Mouse (Mus musculus) activated CD4-positive, CD25-positive, alpha-beta regulatory T cell, adult 4 months (primary cell): ENCODE results near the gene Tdrd7. TPM values are rescaled to one million over a fixed set of nuclear protein-coding genes. Genes with fewer than 3 reads are reported as not detected.
A peak's percentile ranks its signal among the peaks of the same experiment; 100 is the strongest.

Experiments
- ATAC-seq: one replicate; pipeline ENCODE4 v1.8.0; 2017
- polyA plus RNA-seq, 2 experiments: library from polyadenylated mRNA; unstranded; fragments of 100-300 nt; shearing (Covaris generic); gene quantifications; one replicate each; pipeline ENCODE4 v1.2.1; 2017

Tdrd7 gene
- polyA plus RNA-seq, 2 experiments from 2014 or later: 0.61 to 3.5 TPM

- no peak for ATAC-seq
Observed at GRCm38 (mm10) chr4:45972951-45973350, 7.8 kb downstream of the Tdrd7 start.

DNA sequence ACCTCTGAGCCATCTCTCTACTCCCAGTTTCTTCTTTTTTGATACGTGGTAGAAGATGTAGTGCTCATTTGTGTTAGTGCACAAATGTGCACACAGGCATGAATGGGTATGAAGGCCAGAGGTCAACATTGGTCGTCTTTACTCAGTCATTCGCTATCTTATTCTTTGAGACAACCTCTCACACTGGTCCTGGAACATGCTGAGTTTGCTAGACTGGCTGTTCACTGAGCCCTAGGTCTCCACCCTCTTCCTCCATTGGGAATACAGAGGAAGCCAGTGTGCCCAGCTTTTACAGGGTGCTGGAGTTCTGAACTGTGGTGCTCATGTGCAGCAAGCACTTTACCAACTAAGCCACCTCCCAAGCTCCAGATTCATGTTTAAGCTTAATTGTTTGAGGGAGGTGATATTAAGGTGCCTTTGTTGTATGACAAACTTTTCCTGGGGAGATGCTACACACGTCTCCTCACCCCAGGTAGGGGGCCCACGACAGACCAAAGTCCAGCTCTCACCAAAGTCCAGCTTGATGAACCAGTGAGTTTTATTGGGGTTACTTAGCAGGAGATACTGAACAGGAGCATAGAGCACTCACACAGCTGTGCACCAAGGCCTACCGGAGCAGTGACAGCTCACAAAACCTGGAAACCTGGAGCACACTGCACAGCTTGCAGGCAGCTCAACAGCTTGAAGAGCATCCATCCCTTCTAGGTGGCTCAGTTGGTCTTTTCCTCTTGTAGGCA is 12.0 kb downstream of the Tdrd7 start:
- no peak for ATAC-seq

DNA sequence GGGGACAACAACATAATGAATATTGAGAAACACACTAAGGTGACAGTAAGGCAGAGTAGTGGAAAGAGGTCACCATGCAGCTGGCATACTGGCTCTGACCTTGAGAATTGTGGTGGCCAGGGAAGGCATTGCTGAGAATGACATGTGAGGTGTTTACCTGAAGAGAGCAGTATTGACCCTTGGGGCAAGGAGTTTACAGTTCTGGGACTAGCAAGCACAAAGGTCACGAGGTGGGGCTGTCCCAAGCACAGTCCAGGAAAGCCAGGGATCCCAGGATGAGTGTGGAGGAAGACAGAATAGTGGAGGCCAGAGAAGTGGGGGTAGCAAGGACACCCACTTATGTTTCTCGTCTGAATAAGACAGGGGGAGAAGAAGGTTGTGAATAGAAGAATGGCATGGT is 14.8 kb downstream of the Tdrd7 start:
- ATAC-seq: no peak

- no peak for ATAC-seq
Observed at GRCm38 (mm10) chr4:45981054-45981453, 15.9 kb downstream of the Tdrd7 start.

- ATAC-seq: no peak
Observed at GRCm38 (mm10) chr4:45990427-45991135, 25.4 kb downstream of the Tdrd7 start.

DNA sequence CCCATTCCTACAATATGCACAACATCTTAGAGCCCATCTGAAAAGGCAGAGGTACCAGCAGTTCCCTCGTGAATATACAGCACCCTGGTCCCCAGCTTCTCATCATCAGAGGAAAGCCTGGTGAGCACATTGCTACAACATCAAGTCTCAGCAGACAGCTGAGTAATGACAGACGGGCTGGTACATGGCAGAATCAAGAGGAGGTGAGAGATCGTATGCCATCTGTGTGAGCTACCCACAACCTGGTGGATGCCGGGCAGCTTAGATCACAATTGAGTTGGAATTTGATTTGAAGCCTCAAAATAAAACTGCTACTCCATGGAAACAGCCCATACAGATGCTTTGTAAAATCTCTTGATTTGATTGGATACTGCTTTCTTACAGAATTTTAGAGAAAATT is 33.4 kb downstream of the Tdrd7 start:
- ATAC-seq: no peak

DNA sequence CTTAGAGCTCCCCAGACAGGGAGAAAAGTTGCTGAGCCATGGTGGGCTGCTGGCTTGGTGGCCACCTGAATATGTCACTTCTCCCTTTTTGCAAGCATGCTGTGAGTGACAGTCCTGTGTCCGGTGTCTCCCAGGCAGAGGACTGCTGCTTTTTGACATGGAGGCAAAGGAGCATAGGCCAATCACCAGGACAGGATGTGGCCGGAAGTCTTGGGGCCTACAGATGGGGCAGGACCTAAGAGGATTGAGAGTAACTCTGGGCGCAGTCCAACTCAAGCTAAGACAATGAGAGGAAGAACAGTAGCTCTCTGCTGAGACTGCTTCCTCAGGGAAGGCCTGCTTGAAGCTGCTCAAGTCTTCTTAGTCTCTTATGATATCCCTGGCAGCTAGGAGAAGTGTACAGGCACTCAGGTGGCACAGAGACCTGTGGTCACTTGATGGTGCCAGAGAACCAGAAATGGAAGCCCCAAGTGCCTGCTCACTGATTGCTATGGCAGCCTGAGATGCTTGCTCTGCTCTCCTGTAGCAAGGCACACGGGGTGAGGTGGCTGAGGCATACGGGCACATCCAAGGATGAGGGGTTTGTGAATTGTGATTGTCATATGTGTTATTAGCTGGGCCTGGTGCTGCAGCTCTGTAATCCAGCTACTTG is 43.1 kb downstream of the Tdrd7 start:
- ATAC-seq: no peak

GRCm38 (mm10) chr4:46011698-46012097 is 46.6 kb downstream of the Tdrd7 start:
- ATAC-seq: no peak

DNA sequence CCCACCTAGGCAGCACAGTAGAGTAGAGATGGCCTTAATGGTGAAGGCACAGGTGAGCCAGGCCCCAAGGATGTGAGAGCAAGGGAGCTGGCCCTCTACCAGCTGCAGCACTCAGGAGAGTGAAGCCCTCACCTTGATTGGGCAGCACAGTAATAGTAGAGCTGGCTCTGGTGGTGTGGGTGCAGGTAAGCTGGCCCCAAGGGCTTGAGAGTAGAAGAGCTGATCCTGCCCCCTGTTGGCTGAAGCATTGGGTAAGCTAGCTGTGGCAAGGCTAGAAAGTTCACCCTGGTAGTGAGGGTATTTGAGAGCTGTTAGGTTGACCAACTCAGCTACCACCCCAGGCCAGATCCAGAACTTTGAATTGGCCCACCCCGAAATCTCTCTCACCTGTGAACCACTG is 50.5 kb downstream of the Tdrd7 start:
- no peak for ATAC-seq

DNA sequence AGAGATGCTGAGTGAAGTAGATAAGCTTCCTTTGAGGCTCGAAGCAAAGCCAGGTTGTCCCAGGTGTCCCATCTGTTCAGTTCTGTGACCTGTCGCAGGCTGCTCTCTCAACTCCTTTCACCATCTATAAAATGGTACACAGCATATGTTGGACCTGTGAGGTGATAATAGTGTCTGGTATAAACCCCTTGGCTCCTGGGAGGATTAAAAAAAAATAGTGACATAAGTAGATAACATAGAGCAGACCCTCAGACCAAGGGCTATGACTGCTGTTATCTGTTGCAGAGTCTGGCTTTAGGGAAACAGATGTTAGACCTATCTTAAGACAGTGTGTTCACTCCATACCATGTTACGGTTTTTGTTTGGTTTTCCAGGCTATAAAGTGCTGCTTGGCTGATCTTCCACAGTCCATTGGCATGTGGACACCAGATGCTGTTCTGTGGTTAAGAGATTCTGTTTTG is 57.9 kb downstream of the Tdrd7 start:
- ATAC-seq: no peak

DNA sequence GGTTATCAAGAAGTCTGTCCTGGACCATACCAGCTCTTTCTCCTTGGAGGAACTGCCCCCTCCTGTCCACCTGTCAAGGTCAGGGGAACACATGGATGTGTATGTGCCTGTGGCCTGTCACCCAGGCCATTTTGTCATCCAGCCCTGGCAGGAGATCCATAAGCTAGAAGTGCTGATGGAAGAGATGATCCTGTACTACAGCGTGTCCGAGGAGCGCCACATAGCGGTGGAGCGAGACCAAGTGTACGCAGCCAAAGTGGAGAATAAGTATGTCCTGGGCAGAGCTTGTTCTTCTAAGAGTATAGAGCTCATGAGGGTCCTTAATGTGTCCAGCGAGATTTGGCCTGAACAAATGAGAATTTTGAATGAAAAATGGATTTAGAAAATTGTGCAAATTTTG is 60.8 kb downstream of the Tdrd7 start:
- ATAC-seq: no peak

- ATAC-seq: no peak
Observed at GRCm38 (mm10) chr4:46028224-46028623, 63.1 kb downstream of the Tdrd7 start.

DNA sequence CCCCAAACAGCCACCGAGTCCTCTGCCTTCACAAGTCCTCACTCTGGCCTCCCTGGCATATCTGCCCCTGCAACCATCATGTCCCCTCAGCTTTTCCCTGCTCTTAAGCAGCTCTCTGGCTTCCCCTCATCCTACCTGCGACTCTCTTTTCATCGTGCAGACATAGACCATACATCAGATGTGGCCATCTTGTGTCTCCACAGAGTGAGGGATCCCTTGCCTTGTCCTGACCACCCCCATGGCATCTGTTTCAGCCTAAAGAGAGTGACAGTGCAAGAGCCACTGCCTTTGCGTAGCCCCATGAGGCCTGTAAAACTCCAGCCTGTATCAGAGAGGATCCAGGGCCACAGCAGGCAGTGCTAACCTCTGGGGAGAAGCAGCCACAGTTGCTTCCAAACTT is 63.6 kb downstream of the Tdrd7 start:
- no peak for ATAC-seq

GRCm38 (mm10) chr4:46029552-46029951 is 64.4 kb downstream of the Tdrd7 start:
- no peak for ATAC-seq

GRCm38 (mm10) chr4:46032448-46032847 is 67.3 kb downstream of the Tdrd7 start:
- no peak for ATAC-seq

DNA sequence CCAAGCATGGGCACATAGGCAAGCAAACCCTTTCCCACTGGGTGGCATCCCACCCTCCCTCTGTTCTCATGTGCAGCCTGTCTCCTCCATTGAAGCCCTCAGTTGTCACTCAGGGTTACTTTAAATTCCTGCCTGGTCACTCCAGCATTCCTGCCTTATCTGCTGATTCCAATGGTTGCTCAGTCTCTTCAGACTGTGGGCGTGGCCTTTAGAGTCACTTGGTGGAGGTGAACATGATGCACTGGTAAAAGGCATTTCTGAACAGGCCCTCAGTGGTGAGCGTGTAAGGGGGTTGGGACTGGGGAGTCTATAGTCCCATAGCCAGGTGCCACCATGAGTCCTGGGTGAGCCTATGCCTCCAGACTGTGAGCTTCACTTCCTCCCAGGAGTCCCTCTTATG is 68.1 kb downstream of the Tdrd7 start:
- ATAC-seq: no peak

- ATAC-seq: no peak
Observed at GRCm38 (mm10) chr4:46038591-46038891, 73.4 kb downstream of the Tdrd7 start.

DNA sequence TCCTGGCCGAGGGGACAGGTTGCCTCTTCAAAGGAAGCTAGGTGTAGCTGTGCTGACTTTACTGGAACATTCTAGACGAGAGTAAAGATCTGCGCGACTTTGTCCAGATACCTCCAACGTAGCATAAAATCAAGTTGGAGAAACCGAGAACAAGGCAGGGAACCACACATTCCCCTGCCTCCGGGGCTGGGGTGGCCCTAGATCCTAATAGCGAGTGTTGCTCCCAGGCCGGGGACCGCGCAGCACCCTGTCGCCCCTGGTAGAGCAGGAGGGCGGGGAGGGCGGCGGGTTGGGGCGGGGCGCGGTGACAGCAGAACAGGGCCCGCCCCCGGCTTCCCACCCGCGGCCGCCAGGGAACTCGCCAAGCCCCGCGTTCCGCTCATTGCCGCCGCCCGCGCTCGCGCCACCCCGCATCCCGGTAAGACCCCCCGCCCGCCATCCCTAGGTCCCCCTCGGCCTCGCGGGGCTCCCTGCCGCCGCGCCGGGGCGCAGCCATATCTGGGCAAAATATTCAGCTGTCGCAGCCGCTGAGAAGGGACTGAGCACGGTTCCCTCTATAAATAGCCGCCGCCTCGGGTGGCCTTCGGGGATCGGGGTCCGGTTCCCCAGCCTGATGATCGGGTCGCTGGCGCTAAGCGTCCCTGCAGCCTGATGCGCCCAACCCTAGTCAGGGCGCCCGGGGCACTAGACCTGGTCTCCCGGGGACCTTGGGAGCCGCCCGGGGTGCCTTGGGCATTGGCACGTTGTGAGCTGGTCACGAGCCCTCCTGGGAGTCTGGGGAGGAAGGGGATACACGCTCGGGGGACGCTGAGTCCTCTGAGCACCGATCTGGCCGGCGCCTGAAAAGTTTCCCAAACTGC is 74.0 kb downstream of the Tdrd7 start, which contains the start of gene Tmod1:
Gene Tmod1, plus strand, starts transcription at position 44 of the 860 bp plus-strand sequence.
- peak; percentile 51 for ATAC-seq

GRCm38 (mm10) chr4:46039899-46040298 is 74.8 kb downstream of the Tdrd7 start:
- no peak for ATAC-seq

GRCm38 (mm10) chr4:46040594-46041192 is 75.6 kb downstream of the Tdrd7 start:
- peak; percentile 67 for ATAC-seq

- no peak for ATAC-seq
Observed at GRCm38 (mm10) chr4:46041761-46042504, 76.8 kb downstream of the Tdrd7 start.

- no peak for ATAC-seq
Observed at GRCm38 (mm10) chr4:46042505-46042850, 77.3 kb downstream of the Tdrd7 start.
